Mouse (Mus musculus): ENCODE measurements around the gene Rin3. TPM values are rescaled to one million over a fixed set of nuclear protein-coding genes. Genes with fewer than 3 reads are reported as not detected.

Gene Rin3
- total and polyA plus RNA-seq, 2 experiments from 2014 or later: 1.6 to 3.7 TPM

GRCm38 (mm10) chr12:102283483-102284266 is 827 bp downstream of the Rin3 start:
- WGBS: 8% methylated on average over 22 of the region's 24 CpGs
- Histone ChIP-seq H3K9ac (replicated peaks; ENCODE audit: low read length, poor library complexity, severe bottlenecking) (peak overlapping the region; percentile 67), H3K27ac (ENCODE audit: low read depth, low read length) (peak overlapping the region; percentile 59; the same call in 1 of the 2 replicates), H3K9me3 (ENCODE audit: low read length) (no peaks in the 10 kb centered on the region; the same call in 1 of the 2 replicates), H3K4me1 (ENCODE audit: insufficient read depth, low read length) (peaks cover 5% of the 10 kb centered on the region; the same call in 1 of the 2 replicates), H3K4me3 (ENCODE audit: low read depth, low read length) (peak overlapping the region; percentile 55), H3K36me3 (ENCODE audit: insufficient read depth, low read length) (no peaks in the 10 kb centered on the region), H3K4me2 (ENCODE audit: low read depth, low read length, poor library complexity, severe bottlenecking) (peak overlapping the region; percentile 99), H3K27me3 (ENCODE audit: insufficient read depth, low read length) (peaks cover 5% of the 10 kb centered on the region; the same call in 1 of the 2 replicates)
- ATAC-seq (ENCODE audit: low FRiP score) (peak; percentile 53; the same call in 1 of the 2 replicates), DNase-seq (ENCODE audit: low spot score) (peak; percentile 57)
- TF ChIP-seq CTCF (IDR thresholded peaks at IDR 0.05): no peak

DNA sequence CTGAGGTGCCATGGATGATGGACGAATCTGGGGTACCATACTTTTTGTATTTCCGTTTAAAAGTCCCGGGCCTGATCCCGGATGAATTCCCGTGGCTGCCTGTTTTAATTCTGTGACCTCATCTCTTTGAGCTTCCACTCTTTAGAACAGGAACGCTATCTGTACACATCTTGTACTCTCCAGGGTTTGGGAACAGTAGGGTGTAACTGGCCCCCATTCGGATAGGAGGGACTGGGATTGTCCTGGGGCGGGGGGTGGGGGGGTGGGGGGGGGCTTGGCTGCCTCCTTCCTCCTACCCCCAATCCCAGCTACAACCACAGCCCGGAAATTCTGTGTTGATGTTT is 1.4 kb downstream of the Rin3 start:
- H3K27ac ChIP-seq (ENCODE audit: low read depth, low read length): no peak overlapping the region
- peak overlapping the region; percentile 99; the same call in 1 of the 2 replicates for H3K4me2 ChIP-seq (ENCODE audit: low read depth, low read length, poor library complexity, severe bottlenecking)
- H3K27me3 ChIP-seq (ENCODE audit: insufficient read depth, low read length): peaks cover 5% of the 10 kb centered on the region; the same call in 1 of the 2 replicates
- peaks cover 5% of the 10 kb centered on the region; the same call in 1 of the 2 replicates for H3K4me1 ChIP-seq (ENCODE audit: insufficient read depth, low read length)
- TF ChIP-seq CTCF (IDR thresholded peaks at IDR 0.05): no peak
- H3K36me3 ChIP-seq (ENCODE audit: insufficient read depth, low read length): no peaks in the 10 kb centered on the region
- WGBS: 42% methylated on average over 9 of the region's 9 CpGs
- DNase-seq (ENCODE audit: low spot score) (no peak), ATAC-seq (ENCODE audit: low FRiP score) (no peak)
- peak overlapping the region; percentile 55; the same call in 1 of the 2 replicates for H3K4me3 ChIP-seq (ENCODE audit: low read depth, low read length)
- no peaks in the 10 kb centered on the region for H3K9me3 ChIP-seq (ENCODE audit: low read length)
- H3K9ac ChIP-seq (replicated peaks; ENCODE audit: low read length, poor library complexity, severe bottlenecking): no peak overlapping the region

DNA sequence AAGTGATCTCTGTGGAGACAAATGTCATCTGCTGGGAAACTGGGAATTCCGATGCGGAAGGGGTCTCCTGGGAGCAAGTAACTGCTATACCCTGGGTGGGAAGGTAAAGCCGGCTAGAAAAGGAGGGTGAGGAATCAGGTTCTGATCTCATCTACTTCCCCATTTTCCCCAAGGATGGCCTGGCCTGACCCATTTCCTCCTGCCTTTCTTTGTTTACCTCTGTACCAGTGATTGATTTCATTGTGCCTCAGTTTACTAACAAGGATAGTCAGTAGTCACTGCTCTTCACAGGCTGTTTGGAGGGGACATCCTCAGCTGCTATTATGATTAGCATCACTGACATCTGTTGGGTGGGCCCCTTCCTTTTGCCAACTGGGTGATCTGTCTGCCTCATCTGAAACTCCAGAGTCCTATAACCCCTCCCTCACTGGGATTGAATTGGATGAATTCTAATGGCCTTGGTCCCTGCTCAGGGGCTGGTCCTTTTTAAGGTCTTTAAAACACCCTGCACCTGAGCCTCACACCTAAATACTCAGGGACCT is 1.8 kb downstream of the Rin3 start:
- no peak overlapping the region for H3K9ac ChIP-seq (replicated peaks; ENCODE audit: low read length, poor library complexity, severe bottlenecking)
- DNase-seq (ENCODE audit: low spot score) (no peak), ATAC-seq (ENCODE audit: low FRiP score) (no peak)
- peaks cover 5% of the 10 kb centered on the region; the same call in 1 of the 2 replicates for H3K27me3 ChIP-seq (ENCODE audit: insufficient read depth, low read length)
- peak overlapping the region; percentile 99; the same call in 1 of the 2 replicates for H3K4me2 ChIP-seq (ENCODE audit: low read depth, low read length, poor library complexity, severe bottlenecking)
- H3K36me3 ChIP-seq (ENCODE audit: insufficient read depth, low read length): no peaks in the 10 kb centered on the region
- H3K27ac ChIP-seq (ENCODE audit: low read depth, low read length): no peak overlapping the region
- H3K4me1 ChIP-seq (ENCODE audit: insufficient read depth, low read length): peaks cover 5% of the 10 kb centered on the region; the same call in 1 of the 2 replicates
- no peak for TF ChIP-seq CTCF (IDR thresholded peaks at IDR 0.05)
- 55% methylated on average over 3 of the region's 3 CpGs for WGBS
- no peaks in the 10 kb centered on the region for H3K9me3 ChIP-seq (ENCODE audit: low read length)
- no peak overlapping the region for H3K4me3 ChIP-seq (ENCODE audit: low read depth, low read length)

- Histone ChIP-seq H3K27me3 (ENCODE audit: insufficient read depth, low read length) (peaks cover 5% of the 10 kb centered on the region; the same call in 1 of the 2 replicates), H3K9ac (replicated peaks; ENCODE audit: low read length, poor library complexity, severe bottlenecking) (no peak overlapping the region), H3K4me2 (ENCODE audit: low read depth, low read length, poor library complexity, severe bottlenecking) (no peak overlapping the region), H3K4me1 (ENCODE audit: insufficient read depth, low read length) (peaks cover 5% of the 10 kb centered on the region; the same call in 1 of the 2 replicates), H3K4me3 (ENCODE audit: low read depth, low read length) (no peak overlapping the region), H3K36me3 (ENCODE audit: insufficient read depth, low read length) (no peaks in the 10 kb centered on the region), H3K27ac (ENCODE audit: low read depth, low read length) (no peak overlapping the region), H3K9me3 (ENCODE audit: low read length) (no peaks in the 10 kb centered on the region)
- TF ChIP-seq CTCF (IDR thresholded peaks at IDR 0.05): no peak
- no peak for ATAC-seq (ENCODE audit: low FRiP score)
- WGBS: 82% methylated on average over 6 of the region's 6 CpGs
- DNase-seq (ENCODE audit: low spot score): no peak
Measured at GRCm38 (mm10) chr12:102285318-102285717, 2.5 kb downstream of the Rin3 start.

GRCm38 (mm10) chr12:102285779-102286178 is 2.9 kb downstream of the Rin3 start:
- Histone ChIP-seq H3K27ac (ENCODE audit: low read depth, low read length) (no peak overlapping the region), H3K36me3 (ENCODE audit: insufficient read depth, low read length) (no peaks in the 10 kb centered on the region), H3K4me1 (ENCODE audit: insufficient read depth, low read length) (peaks cover 5% of the 10 kb centered on the region; the same call in 1 of the 2 replicates), H3K9ac (replicated peaks; ENCODE audit: low read length, poor library complexity, severe bottlenecking) (no peak overlapping the region), H3K27me3 (ENCODE audit: insufficient read depth, low read length) (peaks cover 5% of the 10 kb centered on the region; the same call in 1 of the 2 replicates), H3K4me2 (ENCODE audit: low read depth, low read length, poor library complexity, severe bottlenecking) (no peak overlapping the region), H3K4me3 (ENCODE audit: low read depth, low read length) (no peak overlapping the region), H3K9me3 (ENCODE audit: low read length) (no peaks in the 10 kb centered on the region)
- ATAC-seq (ENCODE audit: low FRiP score): no peak
- 78% methylated on average over 5 of the region's 5 CpGs for WGBS
- TF ChIP-seq CTCF (IDR thresholded peaks at IDR 0.05): no peak
- no peak for DNase-seq (ENCODE audit: low spot score)
